Mouse (Mus musculus): ENCODE results near the gene Ikzf1. TPM values are rescaled to one million over a fixed set of nuclear protein-coding genes. Genes with fewer than 3 reads are reported as not detected.

Gene Ikzf1
- polyA plus RNA-seq, 1 experiment from 2014 or later = 1.9 TPM

GRCm38 (mm10) chr11:11820251-11820650 is 135.4 kb downstream of the Ikzf1 start:
- Histone ChIP-seq H3K9ac (ENCODE audit: low read length) (no peak overlapping the region), H3K4me3 (ENCODE audit: low read depth, low read length) (no peak overlapping the region), H3K27ac (replicated peaks; ENCODE audit: low read depth, low read length) (peak overlapping the region; percentile 63; the same call in 1 of the 2 replicates), H3K27me3 (ENCODE audit: control insufficient read depth, insufficient read depth, low read length) (no peaks in the 10 kb centered on the region), H3K4me2 (ENCODE audit: low read depth, severe bottlenecking) (no peak overlapping the region), H3K36me3 (ENCODE audit: control insufficient read depth, insufficient read depth, low read length) (no peaks in the 10 kb centered on the region), H3K4me1 (ENCODE audit: control insufficient read depth, insufficient read depth, low read length) (peaks cover 27% of the 10 kb centered on the region), H3K9me3 (ENCODE audit: control insufficient read depth, low read length) (no peaks in the 10 kb centered on the region)
- peak; percentile 41; the same call in 1 of the 2 replicates for ATAC-seq (ENCODE audit: insufficient number of reproducible peaks, low FRiP score, low TSS enrichment, low read depth)
- peak; percentile 88 for DNase-seq (ENCODE audit: low spot score)
- WGBS = 4% methylated on average over 2 of the region's 2 CpGs

GRCm38 (mm10) chr11:11820737-11821136 is 135.9 kb downstream of the Ikzf1 start:
- Histone ChIP-seq H3K4me2 (ENCODE audit: low read depth, severe bottlenecking) (no peak overlapping the region), H3K27ac (replicated peaks; ENCODE audit: low read depth, low read length) (peak overlapping the region; percentile 63), H3K27me3 (ENCODE audit: control insufficient read depth, insufficient read depth, low read length) (no peaks in the 10 kb centered on the region), H3K4me1 (ENCODE audit: control insufficient read depth, insufficient read depth, low read length) (peaks cover 27% of the 10 kb centered on the region), H3K9ac (ENCODE audit: low read length) (no peak overlapping the region), H3K36me3 (ENCODE audit: control insufficient read depth, insufficient read depth, low read length) (no peaks in the 10 kb centered on the region), H3K4me3 (ENCODE audit: low read depth, low read length) (no peak overlapping the region), H3K9me3 (ENCODE audit: control insufficient read depth, low read length) (no peaks in the 10 kb centered on the region)
- DNase-seq (ENCODE audit: low spot score) (peak; percentile 45), ATAC-seq (ENCODE audit: insufficient number of reproducible peaks, low FRiP score, low TSS enrichment, low read depth) (no peak)
- 43% methylated on average over 3 of the region's 3 CpGs for WGBS

- H3K9ac ChIP-seq (ENCODE audit: low read length) = peak overlapping the region; percentile 59; the same call in 1 of the 2 replicates
Observed at GRCm38 (mm10) chr11:11821387-11821975, 136.7 kb downstream of the Ikzf1 start.

More at GRCm38 (mm10) chr11:11821387-11821975, 136.7 kb downstream of the Ikzf1 start:
- Histone ChIP-seq H3K4me2 (ENCODE audit: low read depth, severe bottlenecking) (no peak overlapping the region), H3K27me3 (ENCODE audit: control insufficient read depth, insufficient read depth, low read length) (no peaks in the 10 kb centered on the region), H3K4me1 (ENCODE audit: control insufficient read depth, insufficient read depth, low read length) (peaks cover 27% of the 10 kb centered on the region), H3K9me3 (ENCODE audit: control insufficient read depth, low read length) (no peaks in the 10 kb centered on the region), H3K27ac (replicated peaks; ENCODE audit: low read depth, low read length) (peak overlapping the region; percentile 97), H3K36me3 (ENCODE audit: control insufficient read depth, insufficient read depth, low read length) (no peaks in the 10 kb centered on the region), H3K4me3 (ENCODE audit: low read depth, low read length) (no peak overlapping the region)
- DNase-seq (ENCODE audit: low spot score) = peak; percentile 89
- under 1% methylated on average over 16 of the region's 16 CpGs for WGBS
- peak; percentile 87 for ATAC-seq (ENCODE audit: insufficient number of reproducible peaks, low FRiP score, low TSS enrichment, low read depth)

Other genes starting within 250 kb of the Ikzf1 start
- 2.5 and 3.2 TPM in 2 replicates for gene Spata48, start 222.9 kb upstream of the Ikzf1 start, polyA plus RNA-seq (2014; fragmentation: Nextera tagmentation; extraction: Ambion mirVana)
- gene Zpbp, start 222.6 kb upstream of the Ikzf1 start, polyA plus RNA-seq (2014; fragmentation: Nextera tagmentation; extraction: Ambion mirVana) = 0.41 and 0.83 TPM in 2 replicates
- not detected in 2 replicates for gene 4930512M02Rik, start 57.2 kb upstream of the Ikzf1 start, polyA plus RNA-seq (2014; fragmentation: Nextera tagmentation; extraction: Ambion mirVana)
- 96.7 and 102 TPM in 2 replicates for gene Fignl1, start 124.0 kb downstream of the Ikzf1 start, polyA plus RNA-seq (2014; fragmentation: Nextera tagmentation; extraction: Ambion mirVana)
- 9.2 and 10.2 TPM in 2 replicates for gene Ddc, start 213.1 kb downstream of the Ikzf1 start, polyA plus RNA-seq (2014; fragmentation: Nextera tagmentation; extraction: Ambion mirVana)